Mouse (Mus musculus): ENCODE data around the gene Klhdc8a. TPM values are rescaled to one million over a fixed set of nuclear protein-coding genes. Genes with fewer than 3 reads are reported as not detected.
A peak's percentile ranks its signal among the peaks of the same experiment; 100 is the strongest.
"Not testable (repeated sequence)": the region's sequence is repeated elsewhere in the genome, so short reads cannot be mapped to it uniquely, and the experiment has no call there.

Klhdc8a gene
- polyA plus RNA-seq, 1 experiment from 2014 or later = 0.32 TPM

DNA sequence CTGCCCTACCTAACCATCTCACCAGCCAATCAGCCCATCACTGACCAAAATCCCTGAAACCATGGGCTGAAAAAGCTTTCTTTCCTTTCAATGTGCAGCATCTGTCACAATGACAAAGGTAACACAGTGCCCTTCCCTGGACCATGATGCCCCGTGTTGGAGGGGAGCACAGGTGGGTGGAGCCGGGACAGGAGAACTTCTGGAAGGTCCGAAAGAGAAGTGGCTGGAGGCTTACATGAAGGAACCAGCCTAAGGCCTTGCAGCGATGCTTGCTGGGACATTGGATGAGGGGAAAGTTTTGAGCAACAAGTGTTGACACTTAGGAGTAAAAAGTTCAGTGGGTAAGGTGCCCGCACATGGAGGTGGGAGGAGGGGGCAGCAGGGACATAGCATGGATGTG lies 50.0 kb downstream of the Klhdc8a start:
- 78% methylated on average over 5 of the region's 5 CpGs for WGBS (ENCODE audit: insufficient replicate concordance)
- TF ChIP-seq EP300 (IDR thresholded peaks at IDR 0.05; ENCODE audit: low read depth) = no peak
- TF ChIP-seq CTCF (IDR thresholded peaks at IDR 0.05; ENCODE audit: low read depth) = no peak
- H3K4me1 ChIP-seq (ENCODE audit: insufficient read depth) = no peaks in the 10 kb centered on the region; the same call in 1 of the 2 replicates

DNA sequence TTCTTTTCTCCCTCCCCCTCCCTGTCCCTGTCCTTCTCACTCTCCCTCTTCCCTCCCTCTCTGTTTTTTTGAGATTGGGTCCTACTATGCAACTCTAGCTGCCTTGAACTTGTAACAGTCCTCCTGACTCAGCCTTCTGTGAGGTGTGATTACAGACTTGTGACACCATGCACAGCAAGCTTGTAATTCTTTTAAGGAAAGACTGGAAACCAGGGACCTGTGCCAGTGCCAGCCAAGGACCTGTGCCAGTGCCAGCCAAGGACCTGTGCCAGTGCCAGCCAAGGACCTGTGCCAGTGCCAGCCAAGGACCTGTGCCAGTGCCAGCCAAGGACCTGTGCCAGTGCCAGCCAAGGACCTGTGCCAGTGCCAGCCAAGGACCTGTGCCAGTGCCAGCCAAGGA lies 50.6 kb downstream of the Klhdc8a start:
- ATAC-seq; H3K27ac ChIP-seq (ENCODE audit: low read depth); DNase-seq; H3K9me3 ChIP-seq (ENCODE audit: low read length); H3K4me1 ChIP-seq (ENCODE audit: insufficient read depth); H3K4me3 ChIP-seq (ENCODE audit: low read depth, low read length); H3K9ac ChIP-seq (replicated peaks); H3K4me2 ChIP-seq (ENCODE audit: low read depth, low read length); H3K36me3 ChIP-seq (replicated peaks; ENCODE audit: insufficient read depth, low read length); H3K27me3 ChIP-seq (ENCODE audit: insufficient read depth, low read length): not testable (repeated sequence)

More for the DNA sequence above, 50.0 kb downstream of the Klhdc8a start:
- Histone ChIP-seq H3K4me2 (ENCODE audit: low read depth, low read length) (no peak overlapping the region), H3K9me3 (ENCODE audit: low read length) (peaks cover 5% of the 10 kb centered on the region), H3K9ac (replicated peaks) (no peak overlapping the region), H3K36me3 (replicated peaks; ENCODE audit: insufficient read depth, low read length) (no peaks in the 10 kb centered on the region), H3K4me3 (ENCODE audit: low read depth, low read length) (no peak overlapping the region), H3K27me3 (ENCODE audit: insufficient read depth, low read length) (no peaks in the 10 kb centered on the region), H3K27ac (ENCODE audit: low read depth) (no peak overlapping the region)
- ATAC-seq = no peak
- no peak for DNase-seq

GRCm38 (mm10) chr1:132349601-132350000 lies 51.2 kb downstream of the Klhdc8a start:
- not testable (repeated sequence) for H3K9me3 ChIP-seq (ENCODE audit: low read length); H3K27ac ChIP-seq (ENCODE audit: low read depth); H3K4me1 ChIP-seq (ENCODE audit: insufficient read depth); ATAC-seq; H3K36me3 ChIP-seq (replicated peaks; ENCODE audit: insufficient read depth, low read length); H3K4me2 ChIP-seq (ENCODE audit: low read depth, low read length); H3K4me3 ChIP-seq (ENCODE audit: low read depth, low read length); H3K27me3 ChIP-seq (ENCODE audit: insufficient read depth, low read length); H3K9ac ChIP-seq (replicated peaks); DNase-seq
- WGBS (ENCODE audit: insufficient replicate concordance) = 87% methylated on average over 3 of the region's 3 CpGs

- peaks cover 7% of the 10 kb centered on the region; the same call in 1 of the 2 replicates for H3K4me1 ChIP-seq (ENCODE audit: insufficient read depth)
- H3K4me2 ChIP-seq (ENCODE audit: low read depth, low read length) = no peak overlapping the region
- WGBS (ENCODE audit: insufficient replicate concordance) = 85% methylated on average over 4 of the region's 4 CpGs
- ATAC-seq = no peak
- H3K27ac ChIP-seq (ENCODE audit: low read depth) = no peak overlapping the region
- H3K9ac ChIP-seq (replicated peaks) = no peak overlapping the region
- TF ChIP-seq CTCF (IDR thresholded peaks at IDR 0.05; ENCODE audit: low read depth) (no peak; the same call in 1 of the 2 replicates), EP300 (IDR thresholded peaks at IDR 0.05; ENCODE audit: low read depth) (no peak)
- no peak overlapping the region for H3K4me3 ChIP-seq (ENCODE audit: low read depth, low read length)
- H3K9me3 ChIP-seq (ENCODE audit: low read length) = peaks cover 5% of the 10 kb centered on the region
- no peaks in the 10 kb centered on the region for H3K27me3 ChIP-seq (ENCODE audit: insufficient read depth, low read length)
- H3K36me3 ChIP-seq (replicated peaks; ENCODE audit: insufficient read depth, low read length) = no peaks in the 10 kb centered on the region; the same call in 1 of the 2 replicates
- DNase-seq = no peak
Observed at GRCm38 (mm10) chr1:132351058-132351457, 52.6 kb downstream of the Klhdc8a start.

- 58% methylated on average over 5 of the region's 5 CpGs for WGBS (ENCODE audit: insufficient replicate concordance)
- Histone ChIP-seq H3K4me2 (ENCODE audit: low read depth, low read length) (no peak overlapping the region), H3K9ac (replicated peaks) (no peak overlapping the region), H3K9me3 (ENCODE audit: low read length) (peaks cover 5% of the 10 kb centered on the region), H3K27me3 (ENCODE audit: insufficient read depth, low read length) (no peaks in the 10 kb centered on the region), H3K4me3 (ENCODE audit: low read depth, low read length) (no peak overlapping the region), H3K27ac (ENCODE audit: low read depth) (no peak overlapping the region), H3K4me1 (ENCODE audit: insufficient read depth) (peaks cover 7% of the 10 kb centered on the region; the same call in 1 of the 2 replicates), H3K36me3 (replicated peaks; ENCODE audit: insufficient read depth, low read length) (peaks cover 20% of the 10 kb centered on the region)
- peak; percentile 12; the same call in 1 of the 2 replicates for ATAC-seq
- TF ChIP-seq CTCF (IDR thresholded peaks at IDR 0.05; ENCODE audit: low read depth) (no peak), EP300 (IDR thresholded peaks at IDR 0.05; ENCODE audit: low read depth) (no peak)
- no peak for DNase-seq
Observed at GRCm38 (mm10) chr1:132353389-132353788, 55.0 kb downstream of the Klhdc8a start.

DNA sequence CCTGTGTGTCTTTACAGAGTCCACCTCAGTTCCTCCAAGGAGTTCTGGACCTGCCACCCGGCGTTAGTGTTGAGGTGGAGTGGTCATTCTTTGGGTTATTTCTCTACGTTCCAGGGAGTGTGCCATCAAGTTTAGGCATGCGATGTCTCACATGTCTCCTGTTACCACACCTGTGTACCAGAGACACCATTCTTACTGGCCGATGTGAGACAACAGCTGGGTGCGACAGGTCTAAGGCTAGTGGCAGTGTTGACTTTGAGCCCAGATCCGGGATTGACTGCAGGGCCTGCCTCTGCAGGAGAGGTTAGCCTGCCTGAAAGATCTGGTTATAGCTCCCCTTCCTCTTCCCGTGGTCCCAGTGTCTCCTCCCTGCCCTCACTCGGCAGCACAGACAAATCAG lies 55.8 kb downstream of the Klhdc8a start:
- H3K4me1 ChIP-seq (ENCODE audit: insufficient read depth) = peaks cover 7% of the 10 kb centered on the region; the same call in 1 of the 2 replicates
- H3K27ac ChIP-seq (ENCODE audit: low read depth) = no peak overlapping the region
- no peaks in the 10 kb centered on the region for H3K27me3 ChIP-seq (ENCODE audit: insufficient read depth, low read length)
- no peak overlapping the region for H3K4me2 ChIP-seq (ENCODE audit: low read depth, low read length)
- H3K36me3 ChIP-seq (replicated peaks; ENCODE audit: insufficient read depth, low read length) = peaks cover 28% of the 10 kb centered on the region
- no peak overlapping the region for H3K4me3 ChIP-seq (ENCODE audit: low read depth, low read length)
- ATAC-seq (no peak), DNase-seq (no peak)
- H3K9ac ChIP-seq (replicated peaks) = no peak overlapping the region
- TF ChIP-seq EP300 (IDR thresholded peaks at IDR 0.05; ENCODE audit: low read depth) (no peak), CTCF (IDR thresholded peaks at IDR 0.05; ENCODE audit: low read depth) (no peak)
- 80% methylated on average over 9 of the region's 9 CpGs for WGBS (ENCODE audit: insufficient replicate concordance)
- H3K9me3 ChIP-seq (ENCODE audit: low read length) = peaks cover 5% of the 10 kb centered on the region

DNA sequence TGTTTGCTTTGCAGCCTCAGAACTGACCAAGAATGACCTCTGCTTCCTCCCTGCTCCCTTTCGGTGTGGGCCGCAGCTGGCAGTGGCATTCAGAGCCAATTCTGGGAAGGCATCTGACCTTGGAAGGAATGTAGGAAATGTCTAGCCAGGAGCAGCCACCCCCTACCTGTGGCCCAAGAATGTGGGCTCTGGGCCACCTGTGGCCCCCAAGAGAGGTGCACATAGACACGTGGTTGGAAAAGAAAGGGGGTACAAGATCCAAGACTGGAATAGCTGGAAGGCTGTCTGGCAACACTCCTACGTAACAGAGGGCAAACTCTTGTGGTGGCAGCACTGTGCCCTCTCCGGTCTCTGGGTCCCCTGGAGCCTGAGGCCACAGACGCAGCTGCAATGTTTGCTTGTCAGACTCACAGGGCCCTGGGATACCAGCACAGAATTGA lies 56.8 kb downstream of the Klhdc8a start:
- H3K27ac ChIP-seq (ENCODE audit: low read depth) = no peak overlapping the region
- no peak overlapping the region for H3K4me3 ChIP-seq (ENCODE audit: low read depth, low read length)
- 75% methylated on average over 6 of the region's 6 CpGs for WGBS (ENCODE audit: insufficient replicate concordance)
- H3K4me1 ChIP-seq (ENCODE audit: insufficient read depth) = peaks cover 7% of the 10 kb centered on the region; the same call in 1 of the 2 replicates
- ATAC-seq = peak; percentile 20
- no peaks in the 10 kb centered on the region for H3K27me3 ChIP-seq (ENCODE audit: insufficient read depth, low read length)
- no peak for DNase-seq
- TF ChIP-seq EP300 (IDR thresholded peaks at IDR 0.05; ENCODE audit: low read depth) (no peak), CTCF (IDR thresholded peaks at IDR 0.05; ENCODE audit: low read depth) (no peak)
- peaks cover 38% of the 10 kb centered on the region for H3K36me3 ChIP-seq (replicated peaks; ENCODE audit: insufficient read depth, low read length)
- H3K4me2 ChIP-seq (ENCODE audit: low read depth, low read length) = no peak overlapping the region
- no peak overlapping the region for H3K9ac ChIP-seq (replicated peaks)
- H3K9me3 ChIP-seq (ENCODE audit: low read length) = peaks cover 5% of the 10 kb centered on the region

Measured in liver, postnatal 0 days (tissue).